Mouse (Mus musculus) kidney, embryonic 14.5 days (tissue): ENCODE results near the gene Asic1. TPM values are rescaled to one million over a fixed set of nuclear protein-coding genes. Genes with fewer than 3 reads are reported as not detected.
A peak's percentile ranks its signal among the peaks of the same experiment; 100 is the strongest.
"Not testable (repeated sequence)": the region's sequence is repeated elsewhere in the genome, so short reads cannot be mapped to it uniquely, and the experiment has no call there.

Source experiments
- ATAC-seq: fragments of 200-750 bp; cut with Nextera tagmentation; 2 replicates; pipeline ENCODE4 v1.8.0; 2017; ENCODE audit warnings: moderate number of reproducible peaks, mild to moderate bottlenecking, moderate TSS enrichment, moderate library complexity; ENCODE audit not compliant: low FRiP score, low TSS enrichment
- H3K27ac ChIP-seq: fragments of 300-500 bp; sonication (generic); 2 replicates; pipeline ENCODE4 v1.5.1; 2014; ENCODE audit warnings: low read depth, mild to moderate bottlenecking, low read length, moderate library complexity, mixed read lengths
- H3K27me3 ChIP-seq: fragments of 300-500 bp; sonication (generic); 2 replicates; pipeline ENCODE4 v1.6.1; 2014; ENCODE audit warnings: mild to moderate bottlenecking, low read length; ENCODE audit not compliant: control insufficient read depth, insufficient read depth
- H3K36me3 ChIP-seq: fragments of 300-500 bp; sonication (generic); 2 replicates; pipeline ENCODE4 v1.6.1; 2014; ENCODE audit warnings: low read length, mixed read lengths; ENCODE audit not compliant: control insufficient read depth, insufficient read depth
- H3K4me1 ChIP-seq: fragments of 300-500 bp; sonication (generic); 2 replicates; pipeline ENCODE4 v1.6.1; 2014; ENCODE audit warnings: low read length, mixed read lengths; ENCODE audit not compliant: control insufficient read depth, insufficient read depth
- H3K4me2 ChIP-seq: fragments of 300-500 bp; sonication (generic); replicated peaks from 2 replicates; pipeline ENCODE4 v1.6.1; 2014; ENCODE audit warnings: low read depth, mild to moderate bottlenecking, low read length
- H3K4me3 ChIP-seq: fragments of 300-500 bp; sonication (generic); 2 replicates; pipeline ENCODE4 v1.5.1; 2014; ENCODE audit warnings: mild to moderate bottlenecking, low read length
- H3K9ac ChIP-seq: fragments of 300-500 bp; sonication (generic); 2 replicates; pipeline ENCODE4 v1.6.1; 2014; ENCODE audit warnings: low read depth, mild to moderate bottlenecking, low read length, moderate library complexity
- H3K9me3 ChIP-seq: fragments of 300-500 bp; sonication (generic); 2 replicates; pipeline ENCODE4 v1.6.1; 2016; ENCODE audit warnings: low read length; ENCODE audit not compliant: control insufficient read depth
- WGBS: fragments of 180-500 bp; shearing (Covaris S2); extraction: QIAGEN DNeasy Blood & Tissue Kit; methylation state at CpG from one replicate; pipeline ENCODE4 v1.1.7; 2014; 5-methylcytosine and 5-hydroxymethylcytosine counted together
- polyA plus RNA-seq: library from polyadenylated mRNA; unstranded; fragments of >200 nt; fragmentation: Nextera tagmentation; extraction: Ambion mirVana; gene quantifications from 2 replicates; pipeline ENCODE4 v1.2.1, GENCODE M21; 2014

The Asic1 gene
- polyA plus RNA-seq, 1 experiment from 2014 or later: 0.88 TPM

GRCm38 (mm10) chr15:99726549-99726948 is 56.4 kb downstream of the Asic1 start:
- peaks cover 30% of the 10 kb centered on the region for H3K4me1 ChIP-seq
- no peak for ATAC-seq
- 75% methylated on average over 2 of the region's 2 CpGs for WGBS
- H3K27ac ChIP-seq: peak overlapping the region; percentile 95; the same call in 1 of the 2 replicates
- H3K4me3 ChIP-seq: peak overlapping the region; percentile 98
- no peaks in the 10 kb centered on the region for H3K27me3 ChIP-seq
- H3K4me2 ChIP-seq: peak overlapping the region; percentile 76
- H3K36me3 ChIP-seq: peaks cover 20% of the 10 kb centered on the region
- no peaks in the 10 kb centered on the region for H3K9me3 ChIP-seq
- H3K9ac ChIP-seq: peak overlapping the region; percentile 93; the same call in 1 of the 2 replicates

GRCm38 (mm10) chr15:99727039-99727438 is 56.9 kb downstream of the Asic1 start:
- not testable (repeated sequence) for ATAC-seq, H3K4me3 ChIP-seq, H3K9ac ChIP-seq, H3K27me3 ChIP-seq, H3K4me2 ChIP-seq, H3K27ac ChIP-seq, H3K9me3 ChIP-seq
- peaks cover 20% of the 10 kb centered on the region for H3K36me3 ChIP-seq
- H3K4me1 ChIP-seq: peaks cover 28% of the 10 kb centered on the region
- 91% methylated on average over 4 of the region's 5 CpGs for WGBS

- ATAC-seq: no peak
- WGBS: 96% methylated on average over 12 of the region's 12 CpGs
Measured at GRCm38 (mm10) chr15:99727525-99727924, 57.4 kb downstream of the Asic1 start.

GRCm38 (mm10) chr15:99728211-99728610 is 58.0 kb downstream of the Asic1 start:
- peaks cover 23% of the 10 kb centered on the region for H3K4me1 ChIP-seq
- no peak for ATAC-seq
- no peak overlapping the region for H3K4me3 ChIP-seq
- no peak overlapping the region for H3K4me2 ChIP-seq
- WGBS: 97% methylated on average over 5 of the region's 5 CpGs
- H3K9me3 ChIP-seq: no peaks in the 10 kb centered on the region
- H3K36me3 ChIP-seq: peaks cover 23% of the 10 kb centered on the region
- H3K27ac ChIP-seq: no peak overlapping the region
- no peaks in the 10 kb centered on the region for H3K27me3 ChIP-seq
- no peak overlapping the region for H3K9ac ChIP-seq

More at GRCm38 (mm10) chr15:99727525-99727924, 57.4 kb downstream of the Asic1 start:
- no peaks in the 10 kb centered on the region for H3K9me3 ChIP-seq
- H3K27ac ChIP-seq: no peak overlapping the region
- H3K4me2 ChIP-seq: no peak overlapping the region
- H3K27me3 ChIP-seq: no peaks in the 10 kb centered on the region
- H3K4me1 ChIP-seq: peaks cover 28% of the 10 kb centered on the region
- H3K36me3 ChIP-seq: peaks cover 20% of the 10 kb centered on the region
- no peak overlapping the region for H3K4me3 ChIP-seq
- no peak overlapping the region for H3K9ac ChIP-seq

GRCm38 (mm10) chr15:99729056-99729783 is 59.1 kb downstream of the Asic1 start:
- H3K4me3 ChIP-seq: no peak overlapping the region
- no peak overlapping the region for H3K27ac ChIP-seq
- no peaks in the 10 kb centered on the region for H3K27me3 ChIP-seq
- no peak overlapping the region for H3K4me2 ChIP-seq
- H3K9ac ChIP-seq: no peak overlapping the region
- H3K9me3 ChIP-seq: no peaks in the 10 kb centered on the region
- WGBS: 95% methylated on average over 3 of the region's 4 CpGs
- H3K4me1 ChIP-seq: peaks cover 13% of the 10 kb centered on the region; the same call in 1 of the 2 replicates
- ATAC-seq: no peak
- H3K36me3 ChIP-seq: peaks cover 23% of the 10 kb centered on the region

- H3K9me3 ChIP-seq: no peaks in the 10 kb centered on the region
- H3K27me3 ChIP-seq: no peaks in the 10 kb centered on the region
- ATAC-seq: no peak
- H3K27ac ChIP-seq: no peak overlapping the region
- H3K36me3 ChIP-seq: peaks cover 33% of the 10 kb centered on the region
- no peak overlapping the region for H3K4me3 ChIP-seq
- H3K4me2 ChIP-seq: no peak overlapping the region
- H3K4me1 ChIP-seq: peaks cover 5% of the 10 kb centered on the region; the same call in 1 of the 2 replicates
- no peak overlapping the region for H3K9ac ChIP-seq
- 100% methylated on average over 2 of the region's 2 CpGs for WGBS
Measured at GRCm38 (mm10) chr15:99731167-99731566, 61.0 kb downstream of the Asic1 start.

GRCm38 (mm10) chr15:99731678-99732077 is 61.5 kb downstream of the Asic1 start:
- H3K9me3 ChIP-seq: no peaks in the 10 kb centered on the region
- H3K4me3 ChIP-seq: no peak overlapping the region
- WGBS: 95% methylated on average over 3 of the region's 3 CpGs
- no peak overlapping the region for H3K4me2 ChIP-seq
- H3K4me1 ChIP-seq: peaks cover 1% of the 10 kb centered on the region; the same call in 1 of the 2 replicates
- no peaks in the 10 kb centered on the region for H3K27me3 ChIP-seq
- H3K27ac ChIP-seq: no peak overlapping the region
- peaks cover 38% of the 10 kb centered on the region for H3K36me3 ChIP-seq
- H3K9ac ChIP-seq: no peak overlapping the region
- ATAC-seq: no peak

GRCm38 (mm10) chr15:99733186-99733585 is 63.0 kb downstream of the Asic1 start:
- peaks cover 42% of the 10 kb centered on the region for H3K36me3 ChIP-seq
- H3K27ac ChIP-seq: no peak overlapping the region
- no peaks in the 10 kb centered on the region for H3K27me3 ChIP-seq
- no peaks in the 10 kb centered on the region for H3K9me3 ChIP-seq
- H3K4me2 ChIP-seq: no peak overlapping the region
- no peak overlapping the region for H3K9ac ChIP-seq
- no peak for ATAC-seq
- no peak overlapping the region for H3K4me3 ChIP-seq
- WGBS: 94% methylated on average over 5 of the region's 5 CpGs
- H3K4me1 ChIP-seq: no peaks in the 10 kb centered on the region

GRCm38 (mm10) chr15:99735631-99736030 is 65.5 kb downstream of the Asic1 start:
- no peak overlapping the region for H3K4me2 ChIP-seq
- no peak overlapping the region for H3K4me3 ChIP-seq
- WGBS: 92% methylated on average over 2 of the region's 2 CpGs
- H3K36me3 ChIP-seq: peaks cover 55% of the 10 kb centered on the region
- H3K4me1 ChIP-seq: no peaks in the 10 kb centered on the region
- no peaks in the 10 kb centered on the region for H3K9me3 ChIP-seq
- no peak for ATAC-seq
- no peaks in the 10 kb centered on the region for H3K27me3 ChIP-seq
- H3K27ac ChIP-seq: no peak overlapping the region
- no peak overlapping the region for H3K9ac ChIP-seq
